Mouse (Mus musculus) CH12.LX (cell line): Measurements from ENCODE around the gene Tubd1. TPM values are rescaled to one million over a fixed set of nuclear protein-coding genes. Genes with fewer than 3 reads are reported as not detected.

Experiments
- DNase-seq: peaks from one replicate; pipeline ENCODE4 v3.0.0-alpha.2; 2013; ENCODE audit errors: extremely low read depth
- H3K27ac ChIP-seq: 2 replicates; pipeline ENCODE4 v1.5.1; 2012; ENCODE audit warnings: low read depth, mild to moderate bottlenecking, control low read depth, moderate library complexity; ENCODE audit not compliant: insufficient read depth
- H3K27me3 ChIP-seq: replicated peaks from 2 replicates; pipeline ENCODE3; 2012; ENCODE audit warnings: inconsistent platforms
- H3K36me3 ChIP-seq, 2 experiments: replicated peaks in 1 of 2; 2 replicates each; pipeline versions ENCODE3 to v1.6.1; 2012; ENCODE audit warnings: inconsistent platforms in 1 of 2, low read length in 1 of 2, mild to moderate bottlenecking in 1 of 2, mixed read lengths in 1 of 2, moderate library complexity in 1 of 2; ENCODE audit not compliant: control insufficient read depth in 1 of 2, insufficient read depth in 1 of 2
- H3K4me1 ChIP-seq, 2 experiments: 2 replicates each; pipeline ENCODE4 v1.6.1; 2012; ENCODE audit warnings: inconsistent platforms in 1 of 2, moderate library complexity in 1 of 2; ENCODE audit not compliant: insufficient read depth in 2 of 2, control insufficient read depth in 1 of 2
- H3K4me2 ChIP-seq: 2 replicates; pipeline ENCODE4 v1.6.1; 2012; ENCODE audit warnings: low read depth, mild to moderate bottlenecking, control low read depth; ENCODE audit not compliant: poor library complexity, insufficient read depth, severe bottlenecking
- H3K4me3 ChIP-seq, 3 experiments: fragments of 150-350 bp in 1 of 3; sonication (generic) in 1 of 3; replicated peaks in 1 of 3; 2 replicates each; pipeline versions ENCODE3 to v1.5.1; 2011 to 2012; ENCODE audit warnings: low read depth in 2 of 3, low read length in 2 of 3, mild to moderate bottlenecking in 2 of 3, moderate library complexity in 2 of 3, control low read depth in 1 of 3, improper control_type of control experiment in 1 of 3, inconsistent platforms in 1 of 3, mixed read lengths in 1 of 3; ENCODE audit not compliant: poor library complexity in 1 of 3
- H3K79me2 ChIP-seq: replicated peaks from 2 replicates; pipeline ENCODE4 v1.6.1; 2012; ENCODE audit warnings: mild to moderate bottlenecking, moderate library complexity; ENCODE audit not compliant: control insufficient read depth, poor library complexity, insufficient read depth, severe bottlenecking; ENCODE audit errors: extremely low read depth
- H3K9ac ChIP-seq: 2 replicates; pipeline ENCODE4 v1.6.1; 2012; ENCODE audit warnings: low read depth, mild to moderate bottlenecking, control low read depth, moderate library complexity; ENCODE audit not compliant: insufficient read depth
- H3K9me3 ChIP-seq: replicated peaks from 2 replicates; pipeline ENCODE3; 2012; ENCODE audit warnings: low read length, inconsistent platforms, mixed read lengths
- BHLHE40 ChIP-seq: IDR thresholded peaks from 2 replicates; pipeline ENCODE4 v1.6.1; 2011; ENCODE audit warnings: mild to moderate bottlenecking, low read depth, low read length, improper control_type of control experiment
- CHD1 ChIP-seq: IDR thresholded peaks from 2 replicates; pipeline ENCODE4 v1.6.1; 2012; ENCODE audit warnings: low read depth, low read length, improper control_type of control experiment, inconsistent platforms
- CHD2 ChIP-seq: IDR thresholded peaks from 2 replicates; pipeline ENCODE4 v1.6.1; 2011; ENCODE audit warnings: low read length, improper control_type of control experiment
- CTCF ChIP-seq, 2 experiments: IDR thresholded peaks in 1 of 2; conservative IDR thresholded peaks in 1 of 2; 2 replicates each; pipeline ENCODE4 v1.5.1; 2011 to 2012; ENCODE audit warnings: low read depth in 2 of 2, low read length in 2 of 2, improper control_type of control experiment in 1 of 2, inconsistent platforms in 1 of 2, mild to moderate bottlenecking in 1 of 2, moderate library complexity in 1 of 2
- E2F4 ChIP-seq: IDR thresholded peaks from 2 replicates; pipeline ENCODE4 v1.6.1; 2011; ENCODE audit warnings: low read depth, low read length, improper control_type of control experiment; ENCODE audit not compliant: insufficient replicate concordance
- ELF1 ChIP-seq: IDR thresholded peaks from 2 replicates; pipeline ENCODE4 v1.6.1; 2014; ENCODE audit warnings: low read depth, mild to moderate bottlenecking, inconsistent platforms, low read length, improper control_type of control experiment
- EP300 ChIP-seq: IDR thresholded peaks from 2 replicates; pipeline ENCODE4 v1.6.1; 2011; ENCODE audit warnings: low read length, improper control_type of control experiment
- ETS1 ChIP-seq: conservative IDR thresholded peaks from 2 replicates; pipeline ENCODE4 v1.6.1; 2012; ENCODE audit warnings: low read depth, mild to moderate bottlenecking, inconsistent platforms, low read length, improper control_type of control experiment, moderate library complexity
- GABPA ChIP-seq: IDR thresholded peaks from 2 replicates; pipeline ENCODE4 v1.6.1; 2012; ENCODE audit warnings: low read depth, low read length, improper control_type of control experiment, inconsistent platforms; ENCODE audit not compliant: insufficient replicate concordance
- IRF4 ChIP-seq: IDR thresholded peaks from 2 replicates; pipeline ENCODE4 v1.6.1; 2014; ENCODE audit warnings: low read depth, mild to moderate bottlenecking, inconsistent platforms, low read length, improper control_type of control experiment
- JUND ChIP-seq: conservative IDR thresholded peaks from 2 replicates; pipeline ENCODE4 v1.6.1; 2011; ENCODE audit warnings: low read depth, low read length, improper control_type of control experiment
- KAT2A ChIP-seq: IDR thresholded peaks from 2 replicates; pipeline ENCODE4 v1.6.1; 2012; ENCODE audit warnings: low read length, improper control_type of control experiment, inconsistent platforms; ENCODE audit not compliant: insufficient replicate concordance
- MAFK ChIP-seq: IDR thresholded peaks from 2 replicates; pipeline ENCODE4 v1.6.1; 2011; ENCODE audit warnings: low read length, improper control_type of control experiment; ENCODE audit not compliant: insufficient replicate concordance
- MAZ ChIP-seq: IDR thresholded peaks from 2 replicates; pipeline ENCODE4 v1.6.1; 2012; ENCODE audit warnings: low read depth, mild to moderate bottlenecking, inconsistent platforms, low read length, improper control_type of control experiment, moderate library complexity
- MEF2A ChIP-seq: IDR thresholded peaks from 2 replicates; pipeline ENCODE4 v1.6.1; 2014; ENCODE audit warnings: low read depth, mild to moderate bottlenecking, inconsistent platforms, low read length, improper control_type of control experiment, borderline replicate concordance
- MYC ChIP-seq: IDR thresholded peaks from 2 replicates; pipeline ENCODE4 v1.6.1; 2011; ENCODE audit warnings: low read depth, mild to moderate bottlenecking, improper control_type of control experiment, low read length
- NELFE ChIP-seq: IDR thresholded peaks from 2 replicates; pipeline ENCODE4 v1.6.1; 2011; ENCODE audit warnings: low read depth, low read length, improper control_type of control experiment
- NRF1 ChIP-seq: IDR thresholded peaks from 2 replicates; pipeline ENCODE4 v1.6.1; 2014; ENCODE audit warnings: low read depth, mild to moderate bottlenecking, inconsistent platforms, low read length, improper control_type of control experiment, moderate library complexity
- PAX5 ChIP-seq: IDR thresholded peaks from 2 replicates; pipeline ENCODE4 v1.6.1; 2012; ENCODE audit warnings: low read length, inconsistent platforms, mixed read lengths
- POLR2A ChIP-seq: IDR thresholded peaks from 2 replicates; pipeline ENCODE4 v1.6.1; 2011; ENCODE audit warnings: low read depth, mild to moderate bottlenecking, improper control_type of control experiment, low read length
- POLR2AphosphoS2 ChIP-seq: IDR thresholded peaks from 2 replicates; pipeline ENCODE4 v1.6.1; 2011; ENCODE audit warnings: low read depth, low read length, improper control_type of control experiment
- RCOR1 ChIP-seq: conservative IDR thresholded peaks from 2 replicates; pipeline ENCODE4 v1.6.1; 2012; ENCODE audit warnings: low read depth, mild to moderate bottlenecking, inconsistent platforms, low read length, improper control_type of control experiment
- SIN3A ChIP-seq: IDR thresholded peaks from 2 replicates; pipeline ENCODE4 v1.6.1; 2012; ENCODE audit warnings: low read length, improper control_type of control experiment, inconsistent platforms
- SMC3 ChIP-seq: IDR thresholded peaks from 2 replicates; pipeline ENCODE4 v1.6.1; 2011; ENCODE audit warnings: low read depth, low read length, improper control_type of control experiment
- TBP ChIP-seq: conservative IDR thresholded peaks from 2 replicates; pipeline ENCODE4 v1.6.1; 2011; ENCODE audit warnings: low read depth, low read length, improper control_type of control experiment
- UBTF ChIP-seq: IDR thresholded peaks from 2 replicates; pipeline ENCODE4 v1.6.1; 2012; ENCODE audit warnings: low read depth, mild to moderate bottlenecking, inconsistent platforms, low read length, improper control_type of control experiment, moderate library complexity
- USF1 ChIP-seq: IDR thresholded peaks from 2 replicates; pipeline ENCODE4 v1.6.1; 2014; ENCODE audit warnings: low read depth, mild to moderate bottlenecking, inconsistent platforms, low read length, improper control_type of control experiment
- ZC3H11A ChIP-seq: IDR thresholded peaks from 2 replicates; pipeline ENCODE4 v1.6.1; 2012; ENCODE audit warnings: low read depth, mild to moderate bottlenecking, inconsistent platforms, low read length, improper control_type of control experiment
- ZKSCAN1 ChIP-seq: IDR thresholded peaks from 2 replicates; pipeline ENCODE4 v1.6.1; 2012; ENCODE audit warnings: low read depth, inconsistent platforms, low read length, improper control_type of control experiment, borderline replicate concordance
- ZMIZ1 ChIP-seq: IDR thresholded peaks from 2 replicates; pipeline ENCODE4 v1.6.1; 2012; ENCODE audit warnings: low read depth, mild to moderate bottlenecking, inconsistent platforms, low read length, improper control_type of control experiment
- ZNF384 ChIP-seq: IDR thresholded peaks from 2 replicates; pipeline ENCODE4 v1.6.1; 2012; ENCODE audit warnings: low read depth, low read length, improper control_type of control experiment, inconsistent platforms
- dilution Hi-C: fragments of 300-500 bp; cut with MboI; formaldehyde crosslinking; loops from 2 replicates; pipeline ENCODE4 v1.14.3; 2020; ENCODE audit warnings: low sequenced_read_pairs; ENCODE audit not compliant: extremely low pct_unique_long_range_greater_than_20kb, extremely low pct_ligation_motif_present
- in situ Hi-C: fragments of 300-500 bp; cut with MboI; formaldehyde crosslinking; loops from 3 replicates; pipeline ENCODE4 v1.14.3; 2019; ENCODE audit warnings: low sequenced_read_pairs, low pct_ligation_motif_present, low pct_unique_long_range_greater_than_20kb, mixed read lengths
- polyA plus RNA-seq: library from polyadenylated mRNA; unstranded; fragments of >175 nt; gene quantifications from 2 replicates; pipeline ENCODE4 v1.2.1, GENCODE M21; 2012; ENCODE audit warnings: low read depth; ENCODE audit not compliant: insufficient read length
- total RNA-seq, 2 experiments: library from RNA; depleted of rRNA; stranded (reverse); fragments of 300-350 nt in 1 of 2; fragments of >200 nt in 1 of 2; gene quantifications; 2 replicates each; pipeline ENCODE4 v1.2.3; 2012 to 2014

The Tubd1 gene
- total and polyA plus RNA-seq, 3 experiments = 9.7 to 12.6 (median 11.9) TPM

DNA sequence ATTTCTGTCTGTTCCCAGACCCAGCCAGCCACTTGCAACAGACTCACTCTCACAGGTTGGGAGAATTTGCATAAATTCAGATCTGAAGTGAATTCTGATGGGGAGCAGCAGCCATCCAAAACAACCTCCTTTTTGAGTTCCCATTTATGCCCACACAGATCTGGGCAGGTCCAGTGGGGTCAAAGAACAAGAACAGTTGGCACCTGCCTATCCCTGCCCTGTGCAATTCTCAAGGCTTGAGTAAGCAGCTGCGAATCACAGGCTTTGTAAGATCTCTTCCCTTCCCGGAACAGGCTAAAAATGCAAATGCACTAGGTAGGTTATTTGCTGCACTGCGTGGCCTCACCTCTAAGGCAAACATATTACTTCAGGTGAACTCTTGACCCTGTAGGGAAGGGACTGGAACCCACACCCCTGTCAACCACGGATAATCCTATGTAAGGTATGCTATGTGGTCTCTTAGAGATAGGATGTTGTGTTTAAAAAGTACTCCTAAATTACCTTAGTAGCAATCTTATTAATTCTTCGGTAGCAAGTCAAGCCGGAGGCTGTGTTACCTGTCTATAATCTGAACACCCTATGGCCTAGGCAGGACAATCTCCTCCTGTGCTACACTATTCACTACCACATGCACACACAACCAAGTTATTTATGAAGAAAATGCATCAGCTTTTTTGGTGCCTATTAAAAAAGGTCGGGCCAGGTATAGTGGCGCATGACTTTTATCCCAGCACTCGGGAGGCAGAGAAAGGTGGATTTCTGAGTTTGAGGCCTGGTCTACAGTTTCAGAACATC, 35.7 kb downstream of the Tubd1 start (continued):
- TF ChIP-seq MYC (peak; percentile 65; the same call in 1 of the 2 replicates), POLR2AphosphoS2 (peak; percentile 22; the same call in 1 of the 2 replicates), TBP (no peak; the same call in 1 of the 2 replicates), GABPA (no peak; the same call in 1 of the 2 replicates), USF1 (no peak), EP300 (peak; percentile 85), CHD1 (peak; percentile 22), SIN3A (peak; percentile 77), RCOR1 (peak; percentile 86; the same call in 1 of the 2 replicates), NRF1 (0 out of 2 replicates have a peak, but pooled peaks have one; percentile 26), CHD2 (peak; percentile 75), CTCF (conservative IDR thresholded peaks at IDR 0.05 in 1 of 2, IDR thresholded peaks at IDR 0.05 in 1 of 2; ENCODE audit: low read depth in 2 of 2, low read length in 2 of 2) (no peak), MAFK (peak; percentile 44; the same call in 1 of the 2 replicates), ELF1 (peak; percentile 80), KAT2A (no peak), MEF2A (peak; percentile 64; the same call in 1 of the 2 replicates), IRF4 (peak; percentile 83), BHLHE40 (peak; percentile 77)
- TF ChIP-seq, all 38 proteins: peak for 24

GRCm38 (mm10) chr11:86581250-86581753, 36.5 kb downstream of the Tubd1 start:
- Histone ChIP-seq H3K27me3 (no peaks in the 10 kb centered on the region), H3K36me3 (peaks cover 3 to 10% of the 10 kb centered on the region in 2 experiments), H3K9ac (peak overlapping the region; percentile 99), H3K9me3 (no peaks in the 10 kb centered on the region), H3K27ac (peak overlapping the region; percentile 93), H3K4me3 (peak overlapping the region; percentile 15 to 76 (median 16)), H3K79me2 (peaks cover 22% of the 10 kb centered on the region), H3K4me2 (peak overlapping the region; percentile 86), H3K4me1 (peaks cover 22 to 62% of the 10 kb centered on the region in 2 experiments)
- peak; percentile 96 for DNase-seq
- dilution Hi-C loops (no loop called here), in situ Hi-C loops (loop anchor here (5.0 kb wide), 1 partner anchor 41 kb away; no protein-coding TSS in a partner anchor)
- TF ChIP-seq ZC3H11A = no peak
- TF ChIP-seq CTCF (conservative IDR thresholded peaks at IDR 0.05 in 1 of 2, IDR thresholded peaks at IDR 0.05 in 1 of 2; ENCODE audit: low read depth in 2 of 2, low read length in 2 of 2) = no peak; a peak in 1 of 4 replicates
- peak; percentile 52; the same call in 1 of the 2 replicates for TF ChIP-seq JUND
- 0 out of 2 replicates have a peak, but pooled peaks have one; percentile 43 for TF ChIP-seq NRF1
- peak; percentile 85 for TF ChIP-seq MEF2A
- TF ChIP-seq CHD1 = peak; percentile 94
- TF ChIP-seq MAZ = peak; percentile 93; the same call in 1 of the 2 replicates
- TF ChIP-seq TBP = peak; percentile 98
- peak; percentile 58; the same call in 1 of the 2 replicates for TF ChIP-seq EP300
- peak; percentile 99 for TF ChIP-seq ZMIZ1
- TF ChIP-seq POLR2AphosphoS2 = peak; percentile 97
- 0 out of 2 replicates have a peak, but pooled peaks have one; percentile 14 for TF ChIP-seq E2F4
- peak; percentile 79 for TF ChIP-seq ETS1
- peak; percentile 13; the same call in 1 of the 2 replicates for TF ChIP-seq ZKSCAN1
- TF ChIP-seq MYC = peak; percentile 72; the same call in 1 of the 2 replicates
- TF ChIP-seq ELF1 = peak; percentile 64
- TF ChIP-seq GABPA = no peak
- TF ChIP-seq UBTF = 0 out of 2 replicates have a peak, but pooled peaks have one; percentile 65
- TF ChIP-seq PAX5 = no peak
- TF ChIP-seq SIN3A = peak; percentile 88
- peak; percentile 99 for TF ChIP-seq NELFE
- TF ChIP-seq USF1 = no peak
- peak; percentile 43 for TF ChIP-seq SMC3
- peak; percentile 97 for TF ChIP-seq POLR2A
- peak; percentile 91 for TF ChIP-seq ZNF384
- TF ChIP-seq RCOR1 = peak; percentile 94
